Mouse (Mus musculus) megakaryocyte, embryonic 14.5 days (primary cell): ENCODE results near the gene Nxph4. TPM values are rescaled to one million over a fixed set of nuclear protein-coding genes. Genes with fewer than 3 reads are reported as not detected.
A peak's percentile ranks its signal among the peaks of the same experiment; 100 is the strongest.

Experiments used
- H3K27me3 ChIP-seq: replicated peaks from 2 replicates; pipeline ENCODE3; 2012; ENCODE audit warnings: inconsistent platforms
- H3K36me3 ChIP-seq: replicated peaks from 2 replicates; pipeline ENCODE3; 2012; ENCODE audit warnings: low read length, inconsistent platforms, mixed read lengths
- H3K4me1 ChIP-seq: 2 replicates; pipeline ENCODE4 v1.6.1; 2012; ENCODE audit warnings: inconsistent platforms
- H3K4me3 ChIP-seq: replicated peaks from 2 replicates; pipeline ENCODE3; 2012; ENCODE audit warnings: moderate library complexity, mild to moderate bottlenecking, inconsistent platforms
- H3K9me3 ChIP-seq: 2 replicates; pipeline ENCODE4 v1.6.1; 2012; ENCODE audit warnings: inconsistent platforms
- FLI1 ChIP-seq: IDR thresholded peaks from 2 replicates; pipeline ENCODE4 v1.6.1; 2012; ENCODE audit warnings: low read length, inconsistent platforms, mixed read lengths
- GATA1 ChIP-seq: IDR thresholded peaks from 3 replicates; pipeline ENCODE4 v1.6.1; 2012; ENCODE audit warnings: mixed read lengths, low read length, inconsistent platforms, borderline replicate concordance
- polyA plus RNA-seq: library from polyadenylated mRNA; stranded (reverse); fragments of >175 nt; gene quantifications from 2 replicates; pipeline ENCODE4 v1.2.3, GENCODE M21; 2012; ENCODE audit warnings: low replicate concordance; ENCODE audit not compliant: insufficient read depth

Gene Nxph4
- polyA plus RNA-seq, 1 experiment: 0.32 TPM

- no peaks in the 10 kb centered on the region for H3K9me3 ChIP-seq
- peaks cover 72% of the 10 kb centered on the region for H3K27me3 ChIP-seq
- H3K4me3 ChIP-seq: no peak overlapping the region
- H3K4me1 ChIP-seq: peaks cover 8% of the 10 kb centered on the region
- peaks cover 2% of the 10 kb centered on the region for H3K36me3 ChIP-seq
- TF ChIP-seq GATA1 (no peak), FLI1 (no peak)
These were observed 35.1 kb upstream of the Nxph4 start for GRCm38 (mm10) chr10:127569450-127569849.

DNA sequence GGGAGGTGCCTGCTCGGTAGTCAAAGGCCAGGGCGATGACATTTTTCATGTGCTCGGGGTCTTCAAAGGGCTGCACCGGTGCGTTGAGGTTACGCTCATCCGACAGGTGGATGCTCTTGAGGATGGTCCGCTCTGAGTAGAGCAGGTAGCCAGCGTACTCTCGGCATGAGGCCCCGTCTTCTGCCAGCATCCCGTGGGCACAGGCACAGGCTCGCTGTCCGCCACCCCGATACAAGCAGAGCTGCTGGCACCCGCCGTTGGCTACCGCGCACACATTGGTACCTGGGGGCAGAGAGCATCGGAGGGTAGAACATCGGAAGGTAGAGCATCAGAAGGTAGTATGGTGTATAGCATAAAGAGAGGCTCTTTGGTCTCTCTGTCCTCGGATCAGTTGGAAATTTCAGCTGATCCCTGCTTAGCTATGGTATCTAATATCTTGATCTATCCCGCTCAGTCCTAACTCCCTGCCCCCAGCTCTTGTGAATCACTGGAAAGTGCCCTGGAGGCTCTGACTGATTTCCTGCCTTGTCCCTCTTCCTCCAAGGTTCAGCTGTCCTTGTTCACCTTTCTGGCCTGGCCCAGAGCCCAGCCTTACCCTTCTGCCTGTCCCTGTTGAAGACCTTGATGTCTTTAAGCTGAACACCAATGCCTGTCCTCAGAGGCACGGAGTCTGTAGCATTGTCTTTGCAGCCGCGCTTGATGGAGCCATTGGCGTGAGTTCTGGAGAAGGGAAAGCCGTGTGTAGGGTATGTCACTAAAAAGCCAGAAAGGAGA, 32.4 kb upstream of the Nxph4 start:
- Histone ChIP-seq H3K4me3 (peak overlapping the region; percentile 50), H3K27me3 (peaks cover 73% of the 10 kb centered on the region), H3K9me3 (no peaks in the 10 kb centered on the region), H3K36me3 (no peaks in the 10 kb centered on the region), H3K4me1 (peaks cover 11% of the 10 kb centered on the region)
- no peak for TF ChIP-seq FLI1
- no peak for TF ChIP-seq GATA1

DNA sequence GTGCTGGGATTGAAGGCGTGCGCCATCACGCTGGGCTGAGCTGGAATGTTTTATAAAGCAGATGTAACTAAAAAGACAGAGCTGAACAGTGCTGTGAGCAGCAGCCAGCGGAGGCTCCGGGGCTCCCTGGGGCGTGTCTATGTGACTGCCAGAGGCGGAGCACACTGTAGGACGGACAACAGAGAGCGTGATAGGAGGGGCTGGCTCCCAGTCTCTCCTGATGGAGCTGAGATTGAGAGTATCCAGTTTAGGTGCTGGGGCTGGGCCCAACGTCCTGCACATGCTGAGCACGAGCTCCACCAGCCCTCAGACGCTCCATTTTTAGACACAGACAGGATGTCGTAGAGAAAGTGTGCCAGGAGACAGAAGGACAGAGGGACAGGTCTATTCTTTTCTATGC, 29.9 kb upstream of the Nxph4 start:
- TF ChIP-seq FLI1 (no peak), GATA1 (no peak)
- Histone ChIP-seq H3K36me3 (no peaks in the 10 kb centered on the region), H3K27me3 (peaks cover 71% of the 10 kb centered on the region), H3K9me3 (no peaks in the 10 kb centered on the region), H3K4me1 (peaks cover 8% of the 10 kb centered on the region; the same call in 1 of the 2 replicates), H3K4me3 (no peak overlapping the region)

- Histone ChIP-seq H3K4me1 (peaks cover 8% of the 10 kb centered on the region; the same call in 1 of the 2 replicates), H3K9me3 (no peaks in the 10 kb centered on the region), H3K27me3 (peaks cover 71% of the 10 kb centered on the region), H3K4me3 (no peak overlapping the region), H3K36me3 (no peaks in the 10 kb centered on the region)
- no peak for TF ChIP-seq FLI1
- TF ChIP-seq GATA1: no peak
These were observed 29.5 kb upstream of the Nxph4 start for GRCm38 (mm10) chr10:127563840-127564239.

DNA sequence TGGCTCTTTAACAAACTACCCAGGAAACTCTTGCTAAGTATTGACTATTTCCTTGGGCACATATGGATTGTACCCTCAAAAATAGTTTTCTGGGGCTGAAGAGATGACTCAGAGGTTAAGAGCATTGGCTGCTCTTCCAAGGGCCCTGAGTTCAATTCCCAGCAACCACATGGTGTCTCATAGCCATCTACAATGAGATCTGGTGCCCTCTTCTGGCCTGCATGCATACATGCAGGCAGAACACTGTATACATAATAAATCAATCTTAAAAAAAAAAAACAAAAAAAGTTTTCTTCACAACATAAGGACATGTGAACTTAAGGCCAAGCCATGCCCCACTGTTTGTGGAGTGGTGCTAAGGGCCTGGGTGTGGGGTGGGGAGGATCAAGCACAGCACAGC, 26.8 kb upstream of the Nxph4 start:
- no peaks in the 10 kb centered on the region for H3K9me3 ChIP-seq
- H3K36me3 ChIP-seq: no peaks in the 10 kb centered on the region
- peaks cover 69% of the 10 kb centered on the region for H3K27me3 ChIP-seq
- TF ChIP-seq GATA1 (no peak), FLI1 (no peak)
- H3K4me3 ChIP-seq: no peak overlapping the region
- H3K4me1 ChIP-seq: peaks cover 11% of the 10 kb centered on the region; the same call in 1 of the 2 replicates

- TF ChIP-seq FLI1 (no peak), GATA1 (no peak)
- Histone ChIP-seq H3K27me3 (peaks cover 73% of the 10 kb centered on the region), H3K36me3 (no peaks in the 10 kb centered on the region)
These were observed 23.0 kb upstream of the Nxph4 start for GRCm38 (mm10) chr10:127557397-127557796.

DNA sequence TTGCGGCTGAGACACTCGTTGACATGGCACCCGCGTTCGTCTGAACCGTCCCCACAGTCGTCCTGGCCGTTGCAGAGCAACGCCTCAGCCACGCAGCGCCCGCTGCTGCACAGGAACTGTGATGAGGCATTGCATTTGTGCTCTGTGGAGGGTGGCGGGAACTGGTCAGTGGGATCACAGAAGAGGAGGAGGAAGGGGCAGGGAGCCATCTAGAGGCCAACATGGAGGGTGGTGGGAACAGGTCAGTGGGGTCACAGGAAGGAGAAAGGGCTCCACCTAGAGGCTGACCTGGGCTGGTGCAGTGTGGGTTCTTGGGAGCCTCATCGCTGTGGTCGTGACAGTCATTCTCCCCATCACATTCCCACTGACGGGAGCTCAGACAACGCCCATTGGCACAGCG, 21.3 kb upstream of the Nxph4 start:
- H3K36me3 ChIP-seq: no peaks in the 10 kb centered on the region
- no peaks in the 10 kb centered on the region for H3K9me3 ChIP-seq
- peaks cover 18% of the 10 kb centered on the region for H3K4me1 ChIP-seq
- H3K4me3 ChIP-seq: no peak overlapping the region
- H3K27me3 ChIP-seq: peaks cover 81% of the 10 kb centered on the region
- TF ChIP-seq FLI1: no peak
- TF ChIP-seq GATA1: no peak

More at GRCm38 (mm10) chr10:127557397-127557796, 23.0 kb upstream of the Nxph4 start:
- no peak overlapping the region for H3K4me3 ChIP-seq
- no peaks in the 10 kb centered on the region for H3K9me3 ChIP-seq
- H3K4me1 ChIP-seq: peaks cover 18% of the 10 kb centered on the region

- Histone ChIP-seq H3K27me3 (peaks cover 93% of the 10 kb centered on the region), H3K4me1 (peaks cover 3% of the 10 kb centered on the region), H3K4me3 (no peak overlapping the region), H3K36me3 (peaks cover 7% of the 10 kb centered on the region), H3K9me3 (no peaks in the 10 kb centered on the region)
- no peak for TF ChIP-seq FLI1
- TF ChIP-seq GATA1: no peak
These were observed 15.5 kb upstream of the Nxph4 start for GRCm38 (mm10) chr10:127549892-127550291.

DNA sequence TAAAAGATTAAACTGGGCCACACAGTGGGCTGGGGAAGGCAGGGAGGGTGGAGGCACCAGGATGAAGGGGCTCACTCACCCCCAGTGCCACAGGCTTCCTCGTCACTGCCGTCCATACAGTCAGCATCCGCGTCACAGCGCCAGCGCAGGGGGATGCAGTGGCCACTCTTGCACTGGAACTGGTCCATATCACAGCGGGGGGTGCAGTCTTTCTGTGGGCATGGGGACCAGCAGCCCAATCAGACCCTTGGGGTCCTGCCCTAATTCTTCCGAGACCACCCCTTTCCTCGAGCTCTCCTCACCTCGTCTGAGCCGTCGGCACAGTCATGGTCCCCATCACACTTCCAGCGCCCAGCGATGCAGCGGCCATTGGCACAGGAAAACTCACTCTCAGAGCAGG, 13.9 kb upstream of the Nxph4 start:
- Histone ChIP-seq H3K27me3 (peaks cover 89% of the 10 kb centered on the region), H3K4me1 (no peaks in the 10 kb centered on the region; the same call in 1 of the 2 replicates), H3K4me3 (no peak overlapping the region), H3K36me3 (peaks cover 7% of the 10 kb centered on the region), H3K9me3 (no peaks in the 10 kb centered on the region)
- no peak for TF ChIP-seq FLI1
- no peak for TF ChIP-seq GATA1

DNA sequence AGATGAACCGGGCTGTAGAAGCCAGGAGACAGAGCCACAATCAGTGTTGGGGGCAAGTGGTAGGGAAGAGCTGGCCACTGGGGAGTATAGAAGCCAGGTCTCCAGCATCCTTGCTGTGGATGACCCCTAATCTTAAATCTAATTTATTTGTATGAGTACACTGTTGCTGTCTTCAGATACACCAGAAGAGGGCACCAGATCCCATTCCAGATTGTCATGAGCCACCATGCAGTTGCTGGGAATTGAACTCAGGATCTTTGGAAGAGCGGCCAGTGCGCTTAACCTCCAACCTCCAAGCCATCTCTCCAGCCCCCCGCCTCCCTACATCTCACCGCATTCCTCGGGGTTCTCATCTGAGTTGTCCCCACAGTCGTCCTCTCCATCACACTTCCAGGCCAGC, 12.1 kb upstream of the Nxph4 start:
- H3K4me3 ChIP-seq: no peak overlapping the region
- H3K36me3 ChIP-seq: peaks cover 7% of the 10 kb centered on the region
- no peaks in the 10 kb centered on the region for H3K9me3 ChIP-seq
- H3K27me3 ChIP-seq: peaks cover 90% of the 10 kb centered on the region
- TF ChIP-seq FLI1: no peak
- TF ChIP-seq GATA1: no peak
- no peaks in the 10 kb centered on the region; the same call in 1 of the 2 replicates for H3K4me1 ChIP-seq
